8 mouse cellular contexts compared by ENCODE assay signal in the genomic region with DNA sequence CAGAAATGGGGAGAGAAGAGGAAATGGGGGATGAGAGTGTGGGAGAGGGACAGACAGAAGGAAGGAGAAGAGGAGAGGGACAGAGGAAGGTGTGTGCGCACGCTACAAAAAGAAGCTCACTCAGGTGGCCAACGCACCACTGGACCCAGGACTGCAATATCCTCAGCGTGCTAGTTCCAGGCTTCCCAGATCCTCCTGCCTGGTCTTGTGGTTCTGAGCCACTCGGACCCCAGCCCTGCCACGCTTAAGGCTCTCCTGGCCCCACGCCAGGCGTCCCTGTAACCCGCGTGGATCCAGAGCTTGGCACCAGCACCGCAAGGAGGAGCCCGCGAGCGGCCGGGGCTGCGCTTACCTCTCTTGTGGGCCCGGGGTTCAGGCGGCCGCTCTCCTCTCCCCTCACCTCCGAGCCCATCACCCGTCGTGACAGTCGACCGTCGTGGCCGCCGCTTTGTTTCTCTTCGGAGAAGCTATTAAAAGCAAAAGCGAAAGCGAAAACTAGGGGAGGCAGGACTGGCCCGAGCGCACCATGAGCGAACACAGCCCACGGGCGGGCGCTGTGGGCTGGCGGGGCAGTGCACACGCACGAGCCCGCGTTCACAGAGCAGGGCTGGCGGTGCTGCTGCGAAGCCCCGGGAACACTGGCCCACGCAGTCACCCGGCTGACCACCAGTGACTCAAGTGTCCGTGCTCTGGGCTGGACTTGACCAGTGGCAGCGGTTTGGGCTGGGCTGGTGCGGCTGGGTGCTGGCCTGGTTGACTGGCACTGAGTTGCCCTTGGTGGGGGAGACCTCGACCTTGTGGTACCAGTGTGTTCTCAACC. TPM values are rescaled to one million over a fixed set of nuclear protein-coding genes. Genes with fewer than 3 reads are reported as not detected.
DNase-seq lines count a peak whose midpoint lies in the region; ATAC-seq lines count a peak whose summit lies in the region.
"Not testable (repeated sequence)": the region's sequence is repeated elsewhere in the genome, so short reads cannot be mapped to it uniquely, and the experiment has no call there.

A gene (minus strand): TSS at position 496 of the 820 bp plus-strand sequence.

- H3K9ac ChIP-seq in hindbrain, embryonic 15.5 days: peak within 1 kb of the TSS; percentile 5; the same call in 1 of the 2 replicates

- H3K36me3 ChIP-seq in hindbrain, embryonic 15.5 days; macrophage (ENCODE audit: inconsistent target): not testable (repeated sequence)

- H3K79me2 ChIP-seq in macrophage (ENCODE audit: inconsistent target): not testable (repeated sequence)

- peak within 1 kb of the TSS; percentile 39 for H3K4me3 ChIP-seq in hindbrain, embryonic 15.5 days
- H3K4me3 ChIP-seq in macrophage (ENCODE audit: inconsistent target): peak within 1 kb of the TSS; percentile 16

- peak; percentile 38 to 42 for DNase-seq in adrenal gland, adult 18-20 months (ENCODE audit: low spot score in 2 of 2)
- DNase-seq in embryo, embryonic 10 days (ENCODE audit: low spot score): peak; percentile 21
- DNase-seq in gastrocnemius, postnatal 25 days: peak; percentile 45
- DNase-seq in left cerebral cortex, postnatal 4 days: peak; percentile 14
- DNase-seq in ovary, postnatal 14 days (ENCODE audit: low spot score): peak; percentile 42
- peak; percentile 38 for DNase-seq in urinary bladder, postnatal 14 days (ENCODE audit: low spot score)

- ATAC-seq in hindbrain, embryonic 15.5 days (ENCODE audit: low FRiP score, low read depth): peak; percentile 48; the same call in 1 of the 2 replicates

- intact Hi-C loops in left cerebral cortex, postnatal 4 days (cut with DNase I): not testable (repeated sequence)

- H3K4me2 ChIP-seq in hindbrain, embryonic 15.5 days: peak within 1 kb of the TSS; percentile 55

- H3K4me1 ChIP-seq in hindbrain, embryonic 15.5 days (replicated peaks): not testable (repeated sequence)

- WGBS in hindbrain, embryonic 15.5 days: 14% methylated on average over 44 of the region's 50 CpGs
- 3% methylated on average over 37 of the region's 50 CpGs for WGBS in macrophage (ENCODE audit: missing documents)

- not testable (repeated sequence) for H3K9me3 ChIP-seq in hindbrain, embryonic 15.5 days

- not testable (repeated sequence) for H3K27me3 ChIP-seq in hindbrain, embryonic 15.5 days

- not testable (repeated sequence) for H3K27ac ChIP-seq in hindbrain, embryonic 15.5 days (replicated peaks); macrophage

RNA-seq across cellular contexts. Expression of the gene that starts here (rescaled TPM):
- 1 to 10 TPM; 5.2 to 6.1 TPM for total RNA-seq in adrenal gland, adult 18-20 months (2021)
- 1 to 10 TPM; 2.0 TPM for total RNA-seq in gastrocnemius, postnatal 25 days (2021)
- polyA plus RNA-seq in hindbrain, embryonic 15.5 days (2015; fragmentation: Nextera tagmentation; extraction: Ambion mirVana): 0.35 TPM in 1 of 2 replicates, not detected in the other
- total RNA-seq in left cerebral cortex, postnatal 4 days (2021): 1 to 10 TPM; 1.1 to 1.3 TPM
- total RNA-seq in macrophage (2018; cell fraction: chromatin; rRNA removed): 10 to 100 TPM in 13 of 26 experiments, 1 to 10 TPM in 11, not detected in 2; 4.5 to 64.6 (median 11.2) TPM
- 1 to 10 TPM in 25 of 26 experiments, under 1 TPM in 1; 0.84 to 8.3 (median 3.0) TPM for total RNA-seq in macrophage (2018; cell fraction: cytosol; rRNA removed)
- total RNA-seq in macrophage (2018; cell fraction: nucleus; rRNA removed): 10 to 100 TPM in 14 of 26 experiments, 1 to 10 TPM in 12; 3.7 to 53.3 (median 10.4) TPM
- polyA plus RNA-seq in macrophage (2018): 0.89 to 3.5 TPM (median 1.1 TPM) in 3 replicates

Comparison
In these comparisons a context has a peak if more than half of its experiments do, and no peak if none do; other contexts are left out.
1. Peak in ATAC-seq, H3K4me3 ChIP-seq, H3K9ac ChIP-seq and H3K4me2 ChIP-seq in hindbrain, embryonic 15.5 days; RNA of the gene not detected or under 1 TPM.